Mouse (Mus musculus) natural killer cell, adult 2 months (primary cell): Measurements from ENCODE around the gene Bace1.

Source experiments
- DNase-seq, 2 experiments: peaks; one replicate each; pipeline ENCODE4 v3.0.0; 2022; ENCODE audit warnings: low spot score in 2 of 2

Gene Bace1

GRCm38 (mm10) chr9:45838434-45839138 is at the start of gene Bace1:
TSS of gene Bace1 (plus strand) at chr9:45838580.
- no peak for DNase-seq

- DNase-seq: no peak
These were observed 46.8 kb upstream of the Bace1 start for GRCm38 (mm10) chr9:45791456-45792142.

GRCm38 (mm10) chr9:45792235-45792634 is 46.1 kb upstream of the Bace1 start:
- no peak for DNase-seq

- DNase-seq: no peak
These were observed 44.7 kb upstream of the Bace1 start for GRCm38 (mm10) chr9:45793697-45794096.

DNA sequence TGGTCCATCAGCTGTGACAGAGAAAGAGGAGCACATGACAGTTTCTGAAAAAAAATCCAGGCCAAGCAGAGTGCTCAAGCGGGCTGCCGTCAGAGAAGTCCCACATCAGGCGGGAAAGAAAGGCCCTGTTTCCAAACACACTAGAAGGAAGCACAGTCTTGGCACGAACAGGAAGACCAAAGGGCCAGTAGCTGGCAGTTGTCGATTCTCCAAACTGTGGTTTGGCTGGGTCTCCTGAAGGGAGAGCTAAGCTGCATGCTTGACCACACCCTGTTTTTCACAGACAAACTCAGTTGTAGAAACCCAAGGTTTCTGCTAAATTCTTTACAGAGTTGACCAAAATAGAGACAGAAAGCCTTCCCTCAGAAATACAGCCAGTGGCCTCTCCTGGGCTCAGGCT is 42.7 kb upstream of the Bace1 start:
- DNase-seq: no peak

DNA sequence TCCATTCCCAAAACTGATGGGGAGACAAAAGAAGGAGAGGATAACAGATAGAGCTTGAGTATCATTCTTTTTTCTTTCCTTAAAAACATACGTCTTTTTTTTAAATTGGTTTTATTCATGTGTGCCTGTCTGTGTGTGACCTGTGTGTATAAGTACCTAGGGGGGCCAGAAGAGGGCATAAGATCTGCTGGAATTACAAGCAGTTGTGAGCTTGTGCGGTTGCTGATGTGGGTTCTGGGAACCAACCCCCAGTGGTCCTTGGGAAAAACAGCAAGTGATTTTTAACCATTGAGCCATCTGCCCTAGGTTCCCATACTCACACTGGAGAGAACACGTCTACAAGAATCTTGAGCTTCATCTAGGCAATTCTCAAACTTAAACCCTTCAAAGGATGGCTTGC is 41.1 kb upstream of the Bace1 start:
- no peak for DNase-seq

GRCm38 (mm10) chr9:45798467-45799164 is 39.8 kb upstream of the Bace1 start:
- no peak for DNase-seq

GRCm38 (mm10) chr9:45799402-45799801 is 39.0 kb upstream of the Bace1 start:
- no peak for DNase-seq

GRCm38 (mm10) chr9:45803070-45803774 is 35.2 kb upstream of the Bace1 start:
- peak in 1 of 2 experiments; percentile 10 for DNase-seq

GRCm38 (mm10) chr9:45806847-45807246 is 31.5 kb upstream of the Bace1 start:
- no peak for DNase-seq

DNA sequence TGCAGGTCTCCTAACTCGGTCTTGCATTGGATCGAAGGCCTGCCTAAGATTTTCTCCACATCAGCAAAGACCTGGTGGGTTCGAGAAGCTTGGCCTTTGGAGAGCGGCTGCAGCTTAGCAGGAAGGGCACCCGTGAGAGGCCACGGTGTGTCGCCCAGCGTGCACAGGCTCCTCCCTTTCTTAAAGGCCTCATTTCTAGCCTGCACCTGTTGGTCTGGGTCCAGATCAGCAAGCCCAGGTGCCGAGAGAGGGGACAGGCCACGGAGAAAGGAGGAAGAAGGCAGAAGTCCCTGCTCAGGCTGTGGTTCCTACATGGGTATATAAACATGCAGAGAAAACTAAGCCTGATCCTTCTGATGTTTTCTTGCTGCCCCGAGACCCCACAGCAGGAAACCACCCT is 31.0 kb upstream of the Bace1 start:
- no peak for DNase-seq

DNA sequence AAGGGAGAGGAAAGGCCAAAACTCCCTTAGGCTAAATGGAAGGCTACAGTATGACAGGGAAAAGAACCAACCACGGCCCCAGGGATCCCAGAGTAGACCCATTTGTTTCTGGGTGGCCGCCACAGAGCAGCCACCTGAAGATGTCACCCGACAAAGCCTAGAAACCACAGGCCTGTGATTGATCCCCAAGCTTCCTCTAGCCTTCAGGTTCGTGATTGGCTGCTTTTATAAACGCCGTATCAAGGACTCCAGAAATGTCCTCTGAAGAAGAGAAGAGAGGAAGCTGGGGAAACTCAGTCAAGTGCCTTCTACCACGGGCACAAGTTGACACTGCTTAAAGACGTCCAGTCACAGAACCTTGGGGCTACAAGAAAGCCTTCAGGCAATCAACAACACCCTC is 30.6 kb upstream of the Bace1 start:
- DNase-seq: no peak

GRCm38 (mm10) chr9:45811946-45812345 is 26.4 kb upstream of the Bace1 start:
- no peak for DNase-seq

GRCm38 (mm10) chr9:45815113-45815512 is 23.3 kb upstream of the Bace1 start:
- no peak for DNase-seq

DNA sequence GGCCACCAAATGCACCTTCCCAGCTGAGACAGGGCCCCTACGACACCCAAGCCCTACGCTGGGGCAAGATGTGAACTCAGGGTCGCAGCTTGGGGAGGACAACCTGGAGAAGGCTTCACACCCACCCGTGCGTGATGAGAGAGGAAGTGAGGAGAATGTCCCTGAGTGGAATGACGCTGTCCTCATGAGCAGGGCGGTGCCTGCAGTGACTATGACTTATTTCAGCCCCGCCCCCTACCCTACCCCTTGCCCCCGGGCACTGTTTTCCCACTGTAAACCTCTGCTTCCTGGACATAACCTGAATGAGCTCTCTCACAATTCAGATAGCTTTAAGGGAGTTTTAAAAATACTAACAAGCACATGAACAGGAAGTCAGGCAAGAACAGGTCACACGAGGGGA is 22.9 kb upstream of the Bace1 start:
- no peak for DNase-seq

GRCm38 (mm10) chr9:45818406-45819011 is 19.9 kb upstream of the Bace1 start:
- peak in 1 of 2 experiments; percentile 6 for DNase-seq

DNA sequence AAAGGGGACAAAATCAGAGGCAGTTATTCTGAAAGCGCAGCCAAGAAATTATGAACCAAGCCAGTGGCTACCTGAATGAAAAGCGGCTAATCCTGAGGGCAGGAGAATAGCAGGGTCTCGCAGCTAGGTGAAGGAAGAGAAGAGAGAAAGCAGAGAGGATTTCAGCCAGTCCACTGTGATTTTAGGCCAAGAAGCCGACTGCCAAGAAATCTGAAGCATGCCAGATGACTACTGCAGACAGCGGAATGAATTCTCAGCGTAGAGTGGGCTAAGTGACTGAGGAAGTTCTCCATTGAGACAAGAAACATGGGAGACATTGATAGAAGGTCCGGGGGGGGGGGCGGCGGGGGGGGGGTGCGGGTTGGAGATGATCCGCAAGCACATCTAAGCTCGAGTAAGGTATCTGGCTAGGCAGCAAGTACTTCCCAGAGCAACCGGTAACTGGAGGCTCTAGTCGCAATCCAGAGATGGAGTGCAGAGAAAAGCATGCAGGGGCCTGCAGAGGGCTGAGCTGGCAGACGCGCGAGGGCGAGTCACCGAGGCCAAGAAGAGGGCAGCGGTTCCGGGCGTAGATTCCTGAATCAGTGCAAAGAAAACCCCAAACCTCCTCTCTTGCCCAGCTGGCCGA is 10.6 kb upstream of the Bace1 start:
- no peak for DNase-seq

GRCm38 (mm10) chr9:45828291-45828963 is 10.0 kb upstream of the Bace1 start, which contains the start of gene Cep164:
TSS of gene Cep164 (minus strand) at chr9:45828691.
- DNase-seq: peak; percentile 80 to 82

- DNase-seq: peak; percentile 52 to 80
These were observed 9.3 kb upstream of the Bace1 start for GRCm38 (mm10) chr9:45829107-45829506.

GRCm38 (mm10) chr9:45832898-45833297 is 5.5 kb upstream of the Bace1 start:
- DNase-seq: no peak

- DNase-seq: no peak
These were observed 4.9 kb upstream of the Bace1 start for GRCm38 (mm10) chr9:45833461-45833860.
